Comparison of ENCODE assay signal across 8 mouse cellular contexts in the genomic region with DNA sequence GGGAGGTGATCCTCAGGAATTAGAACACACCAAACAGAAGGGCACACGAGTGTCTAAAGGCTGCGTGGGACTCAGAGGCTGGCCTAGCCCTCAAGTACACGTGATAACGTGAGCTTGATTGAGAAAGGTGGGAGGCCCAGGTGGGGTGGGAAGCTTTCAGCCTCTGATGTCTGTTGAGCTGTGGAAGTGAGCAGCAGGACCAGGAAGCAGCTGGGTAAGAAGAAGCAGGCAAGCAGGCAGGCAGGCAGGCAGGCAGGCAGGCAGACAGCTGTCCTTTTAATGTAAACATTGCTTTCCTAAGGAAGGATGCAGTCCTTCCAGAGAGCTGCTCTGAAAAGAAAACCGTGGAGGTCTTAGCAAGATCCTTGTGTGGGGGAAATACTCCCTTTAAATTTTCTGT. TPM values are rescaled to one million over a fixed set of nuclear protein-coding genes. Genes with fewer than 3 reads are reported as not detected.
DNase-seq lines count a peak whose midpoint lies in the region; ATAC-seq lines count a peak whose summit lies in the region.

No protein-coding gene starts in this region.

- no peak for ATAC-seq in megakaryocyte, adult 5-6 weeks (ENCODE audit: poor library complexity, severe bottlenecking)
- peak; percentile 36 for ATAC-seq in erythroblast, adult 5-6 weeks (replicated peaks; ENCODE audit: low FRiP score, poor library complexity, severe bottlenecking)
- ATAC-seq in liver, embryonic 12.5 days, result no peak
- ATAC-seq in neural tube, embryonic 15.5 days (ENCODE audit: low FRiP score), result no peak

- peak overlapping the region; percentile 97 for H3K9ac ChIP-seq in liver, embryonic 12.5 days
- peak overlapping the region; percentile 6; the same call in 1 of the 2 replicates for H3K9ac ChIP-seq in neural tube, embryonic 15.5 days (replicated peaks)

- H3K36me3 ChIP-seq in megakaryocyte, embryonic 14.5 days (replicated peaks; ENCODE audit: low read length), result no peaks in the 10 kb centered on the region
- H3K36me3 ChIP-seq in liver, embryonic 12.5 days, result peaks cover 33% of the 10 kb centered on the region
- H3K36me3 ChIP-seq in neural tube, embryonic 15.5 days, result no peaks in the 10 kb centered on the region

- H3K27me3 ChIP-seq in megakaryocyte, embryonic 14.5 days (replicated peaks), result peaks cover 27% of the 10 kb centered on the region
- no peaks in the 10 kb centered on the region for H3K27me3 ChIP-seq in liver, embryonic 12.5 days (replicated peaks)
- no peaks in the 10 kb centered on the region for H3K27me3 ChIP-seq in neural tube, embryonic 15.5 days (replicated peaks)

- H3K4me1 ChIP-seq in megakaryocyte, embryonic 14.5 days, result peaks cover 28% of the 10 kb centered on the region
- H3K4me1 ChIP-seq in liver, embryonic 12.5 days, result peaks cover 56% of the 10 kb centered on the region
- H3K4me1 ChIP-seq in neural tube, embryonic 15.5 days, result peaks cover 42% of the 10 kb centered on the region

- WGBS in liver, embryonic 12.5 days (ENCODE audit: insufficient replicate concordance), result 17% methylated on average over 5 of the region's 5 CpGs
- 36% methylated on average over 5 of the region's 5 CpGs for WGBS in neural tube, embryonic 15.5 days

- H3K4me3 ChIP-seq in megakaryocyte, embryonic 14.5 days (replicated peaks), result peak overlapping the region; percentile 3
- H3K4me3 ChIP-seq in liver, embryonic 12.5 days, result peak overlapping the region; percentile 94
- 0 out of 2 replicates have a peak overlapping the region, but pooled peaks have one; percentile 3 for H3K4me3 ChIP-seq in neural tube, embryonic 15.5 days (replicated peaks)

- DNase-seq in urinary bladder, postnatal 4 days (ENCODE audit: low spot score in 2 of 2), result no peak
- DNase-seq in ovary, postnatal 10 days (ENCODE audit: low spot score), result no peak
- DNase-seq in adrenal gland, adult 8-10 months, result no peak

- H3K27ac ChIP-seq in liver, embryonic 12.5 days, result peak overlapping the region; percentile 66
- H3K27ac ChIP-seq in neural tube, embryonic 15.5 days (replicated peaks), result peak overlapping the region; percentile 55

- no peaks in the 10 kb centered on the region for H3K9me3 ChIP-seq in megakaryocyte, embryonic 14.5 days
- no peaks in the 10 kb centered on the region for H3K9me3 ChIP-seq in liver, embryonic 12.5 days (replicated peaks)
- no peaks in the 10 kb centered on the region for H3K9me3 ChIP-seq in neural tube, embryonic 15.5 days (replicated peaks)

- H3K4me2 ChIP-seq in liver, embryonic 12.5 days, result peak overlapping the region; percentile 84
- peak overlapping the region; percentile 71 for H3K4me2 ChIP-seq in neural tube, embryonic 15.5 days

RNA-seq across cellular contexts. Expression of gene Atl1, which starts 1.9 kb away (rescaled TPM):
- polyA plus RNA-seq in megakaryocyte, embryonic 14.5 days (2012; ENCODE audit: insufficient read depth, low replicate concordance), result 0.53 and 0.83 TPM in 2 replicates
- 0.75 and 0.98 TPM in 2 replicates for total RNA-seq in megakaryocyte, adult 5-6 weeks (2015)
- 0.95 and 1.8 TPM in 2 replicates for total RNA-seq in megakaryocyte, adult 5-6 weeks (2017)
- total RNA-seq in erythroblast, adult 5-6 weeks (2015; ENCODE audit: low replicate concordance), result 5.4 and 9.6 TPM in 2 replicates
- total RNA-seq in erythroblast, adult 5-6 weeks (2017; ENCODE audit: low replicate concordance), result 12.8 and 23.0 TPM in 2 replicates
- 1.7 and 2.2 TPM in 2 replicates for polyA plus RNA-seq in liver, embryonic 12.5 days (2016; fragmentation: Nextera tagmentation; extraction: Ambion mirVana)
- 122 and 155 TPM in 2 replicates for polyA plus RNA-seq in neural tube, embryonic 15.5 days (2015; fragmentation: Nextera tagmentation; extraction: Ambion mirVana)
- 10 to 100 TPM in 2 of 4 experiments, 1 to 10 TPM in 2; 6.6 to 19.5 (median 13.0) TPM for total RNA-seq in adrenal gland, adult 8-10 months (2022)

RNA-seq across cellular contexts. Expression of gene Map4k5, which starts 2.5 kb away (rescaled TPM):
- 0.17 and 3.6 TPM in 2 replicates for polyA plus RNA-seq in megakaryocyte, embryonic 14.5 days (2012; ENCODE audit: insufficient read depth, low replicate concordance)
- total RNA-seq in megakaryocyte, adult 5-6 weeks (2015), result 12.4 and 12.9 TPM in 2 replicates
- 14.1 and 18.2 TPM in 2 replicates for total RNA-seq in megakaryocyte, adult 5-6 weeks (2017)
- 320 and 330 TPM in 2 replicates for total RNA-seq in erythroblast, adult 5-6 weeks (2015; ENCODE audit: low replicate concordance)
- total RNA-seq in erythroblast, adult 5-6 weeks (2017; ENCODE audit: low replicate concordance), result 596 and 599 TPM in 2 replicates
- 31.8 and 34.1 TPM in 2 replicates for polyA plus RNA-seq in liver, embryonic 12.5 days (2016; fragmentation: Nextera tagmentation; extraction: Ambion mirVana)
- polyA plus RNA-seq in neural tube, embryonic 15.5 days (2015; fragmentation: Nextera tagmentation; extraction: Ambion mirVana), result 25.4 and 25.8 TPM in 2 replicates
- total RNA-seq in adrenal gland, adult 8-10 months (2022), result 10 to 100 TPM; 26.6 to 51.8 (median 37.2) TPM

Comparison
In these comparisons a context has a peak if more than half of its experiments do, and no peak if none do; other contexts are left out.
1. H3K4me3 ChIP-seq: peak in every context shown above with its lines; median percentile 94 in liver, embryonic 12.5 days; 3 in megakaryocyte, embryonic 14.5 days; 3 in neural tube, embryonic 15.5 days.
2. RNA of gene Map4k5, which starts 2.5 kb away (total RNA-seq): 320 to 599 TPM in erythroblast, adult 5-6 weeks; 26.6 to 51.8 TPM in adrenal gland, adult 8-10 months and 12.4 to 18.2 TPM in megakaryocyte, adult 5-6 weeks; every median in the first group is over 4 times any median in the second.